Mouse (Mus musculus): ENCODE data around the gene Taf1b.

Taf1b gene

DNA sequence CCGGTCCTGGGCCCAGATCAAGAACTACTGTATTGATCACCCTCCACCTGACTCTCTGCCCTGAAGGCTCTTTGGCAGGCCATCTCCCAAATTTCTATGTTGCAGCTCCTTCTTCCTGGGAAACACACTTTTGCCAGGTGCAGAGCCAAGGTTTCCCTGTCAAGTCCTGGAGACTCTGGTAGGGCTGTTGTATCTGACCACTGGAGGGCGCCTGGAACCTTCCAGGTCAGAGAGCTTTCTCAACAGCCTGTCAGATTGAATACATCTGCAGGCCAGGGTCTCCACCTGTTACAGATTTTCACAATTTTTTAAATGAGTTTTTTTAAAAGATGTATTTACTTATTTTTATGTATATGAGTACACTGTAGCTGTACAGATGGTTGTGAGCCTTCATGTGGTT lies 105.1 kb downstream of the Taf1b start:
- DNase-seq (ENCODE audit: low spot score): peak; percentile 29

DNA sequence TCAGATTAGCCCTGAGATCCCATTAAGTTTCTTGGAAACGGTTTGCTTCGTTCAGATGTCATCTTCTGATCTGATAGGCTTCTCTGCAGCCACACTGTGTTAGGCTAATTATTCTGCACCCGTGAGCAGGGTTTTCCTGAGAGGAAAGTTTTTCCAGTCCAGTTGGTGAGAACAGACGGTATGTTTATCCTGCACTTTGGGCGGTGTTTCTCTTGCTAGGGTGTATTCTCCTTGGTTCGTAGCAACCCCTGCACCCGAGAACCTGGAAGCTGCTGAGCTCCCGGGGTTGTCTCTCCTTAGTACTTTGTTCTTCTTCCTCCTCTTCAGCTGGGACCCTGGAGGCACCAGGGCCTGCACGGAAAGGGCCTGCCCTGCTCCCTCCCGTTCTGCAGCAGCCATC lies 108.0 kb downstream of the Taf1b start:
- no peak for DNase-seq (ENCODE audit: low spot score)

All from testis, postnatal 14 days (tissue).